Mouse (Mus musculus) forebrain, embryonic 11.5 days (tissue): ENCODE results near the gene Reep3. TPM values are rescaled to one million over a fixed set of nuclear protein-coding genes. Genes with fewer than 3 reads are reported as not detected.

Experiments
- ATAC-seq: fragments of 200-750 bp; cut with Nextera tagmentation; replicated peaks from 2 replicates; pipeline ENCODE4 v1.8.0; 2017; ENCODE audit warnings: moderate TSS enrichment; ENCODE audit not compliant: low FRiP score
- DNase-seq: peaks from one replicate; pipeline ENCODE4 v3.0.0-alpha.2; 2017; ENCODE audit warnings: low spot score
- H3K27ac ChIP-seq: fragments of 300-500 bp; sonication (generic); 2 replicates; pipeline ENCODE4 v1.5.1; 2014; ENCODE audit warnings: low read depth, low read length
- H3K27me3 ChIP-seq: fragments of 300-500 bp; sonication (generic); 2 replicates; pipeline ENCODE4 v1.6.1; 2014; ENCODE audit warnings: mild to moderate bottlenecking, low read length, mixed read lengths; ENCODE audit not compliant: control insufficient read depth, insufficient read depth
- H3K36me3 ChIP-seq: fragments of 300-500 bp; sonication (generic); 2 replicates; pipeline ENCODE4 v1.6.1; 2014; ENCODE audit warnings: mild to moderate bottlenecking, low read length, moderate library complexity, mixed read lengths; ENCODE audit not compliant: control insufficient read depth, insufficient read depth
- H3K4me1 ChIP-seq: fragments of 300-500 bp; sonication (generic); replicated peaks from 2 replicates; pipeline ENCODE4 v1.6.1; 2014; ENCODE audit warnings: low read length, mixed read lengths; ENCODE audit not compliant: control insufficient read depth, insufficient read depth
- H3K4me2 ChIP-seq: fragments of 300-500 bp; sonication (generic); 2 replicates; pipeline ENCODE4 v1.6.1; 2014; ENCODE audit warnings: low read depth, mild to moderate bottlenecking, low read length, moderate library complexity, mixed read lengths; ENCODE audit not compliant: severe bottlenecking
- H3K4me3 ChIP-seq: fragments of 300-500 bp; sonication (generic); 2 replicates; pipeline ENCODE4 v1.5.1; 2014; ENCODE audit warnings: low read depth, low read length
- H3K9ac ChIP-seq: fragments of 300-500 bp; sonication (generic); 2 replicates; pipeline ENCODE4 v1.6.1; 2014; ENCODE audit warnings: low read length
- H3K9me3 ChIP-seq: fragments of 300-500 bp; sonication (generic); 2 replicates; pipeline ENCODE4 v1.6.1; 2016; ENCODE audit warnings: low read length, mixed read lengths; ENCODE audit not compliant: control insufficient read depth
- WGBS: fragments of 180-500 bp; shearing (Covaris S2); extraction: QIAGEN DNeasy Blood & Tissue Kit; methylation state at CpG from one replicate; pipeline ENCODE4 v1.1.7; 2014; 5-methylcytosine and 5-hydroxymethylcytosine counted together
- polyA plus RNA-seq: library from polyadenylated mRNA; unstranded; fragments of >200 nt; fragmentation: Nextera tagmentation; extraction: Ambion mirVana; gene quantifications from 2 replicates; pipeline ENCODE4 v1.2.1, GENCODE M21; 2014

The Reep3 gene
- polyA plus RNA-seq, 1 experiment from 2014 or later = 44.6 TPM

GRCm38 (mm10) chr10:67098408-67099050, 1.8 kb upstream of the Reep3 start:
- peak overlapping the region; percentile 17; the same call in 1 of the 2 replicates for H3K9ac ChIP-seq
- no peak overlapping the region for H3K27ac ChIP-seq
- no peaks in the 10 kb centered on the region for H3K9me3 ChIP-seq
- DNase-seq (no peak), ATAC-seq (no peak)
- peak overlapping the region; percentile 94 for H3K4me3 ChIP-seq
- peaks cover 18% of the 10 kb centered on the region; the same call in 1 of the 2 replicates for H3K4me1 ChIP-seq
- H3K27me3 ChIP-seq = no peaks in the 10 kb centered on the region
- H3K4me2 ChIP-seq = peak overlapping the region; percentile 74
- WGBS = 20% methylated on average over 7 of the region's 7 CpGs
- H3K36me3 ChIP-seq = no peaks in the 10 kb centered on the region

- Histone ChIP-seq H3K36me3 (no peaks in the 10 kb centered on the region), H3K27ac (peak overlapping the region; percentile 99), H3K4me3 (peak overlapping the region; percentile 94), H3K4me2 (peak overlapping the region; percentile 74), H3K27me3 (no peaks in the 10 kb centered on the region), H3K4me1 (peaks cover 18% of the 10 kb centered on the region; the same call in 1 of the 2 replicates), H3K9me3 (no peaks in the 10 kb centered on the region), H3K9ac (peak overlapping the region; percentile 98)
- 2% methylated on average over 15 of the region's 15 CpGs for WGBS
- DNase-seq (no peak), ATAC-seq (no peak)
Observed at GRCm38 (mm10) chr10:67097437-67098150, 849 bp upstream of the Reep3 start.

- no peaks in the 10 kb centered on the region for H3K9me3 ChIP-seq
- peak within 1 kb of the TSS; percentile 99 for H3K27ac ChIP-seq
- no peaks in the 10 kb centered on the region for H3K27me3 ChIP-seq
- H3K4me1 ChIP-seq = peaks cover 18% of the 10 kb centered on the region; the same call in 1 of the 2 replicates
- ATAC-seq = peak; percentile 92
- under 1% methylated on average over 70 of the region's 73 CpGs for WGBS
- H3K4me3 ChIP-seq = peak within 1 kb of the TSS; percentile 94
- no peaks in the 10 kb centered on the region for H3K36me3 ChIP-seq
- H3K4me2 ChIP-seq = peak within 1 kb of the TSS; percentile 74
- H3K9ac ChIP-seq = peak within 1 kb of the TSS; percentile 98
- peak; percentile 91 for DNase-seq
Observed at GRCm38 (mm10) chr10:67095798-67096620, 736 bp downstream of the Reep3 start, which contains the start of gene Jmjd1c. TSS of gene Jmjd1c (plus strand) at chr10:67096125.

- ATAC-seq (no peak), DNase-seq (no peak)
- no peak overlapping the region for H3K4me2 ChIP-seq
- no peak overlapping the region for H3K4me3 ChIP-seq
- no peak overlapping the region for H3K27ac ChIP-seq
- no peaks in the 10 kb centered on the region for H3K9me3 ChIP-seq
- 87% methylated on average over 7 of the region's 7 CpGs for WGBS
- no peaks in the 10 kb centered on the region for H3K27me3 ChIP-seq
- peaks cover 16% of the 10 kb centered on the region; the same call in 1 of the 2 replicates for H3K4me1 ChIP-seq
- H3K36me3 ChIP-seq = no peaks in the 10 kb centered on the region
- no peak overlapping the region for H3K9ac ChIP-seq
Observed at GRCm38 (mm10) chr10:67094922-67095321, 1.8 kb downstream of the Reep3 start.

GRCm38 (mm10) chr10:67090611-67091010, 6.1 kb downstream of the Reep3 start:
- H3K27ac ChIP-seq = no peak overlapping the region
- no peaks in the 10 kb centered on the region for H3K27me3 ChIP-seq
- H3K9me3 ChIP-seq = no peaks in the 10 kb centered on the region
- 95% methylated on average over 4 of the region's 4 CpGs for WGBS
- H3K4me2 ChIP-seq = no peak overlapping the region
- no peak overlapping the region for H3K9ac ChIP-seq
- H3K4me1 ChIP-seq = 0 out of 2 replicates have a peak, but pooled peaks cover 3% of the 10 kb centered on the region
- ATAC-seq (no peak), DNase-seq (no peak)
- H3K36me3 ChIP-seq = no peaks in the 10 kb centered on the region
- H3K4me3 ChIP-seq = no peak overlapping the region

- Histone ChIP-seq H3K4me1 (no peaks in the 10 kb centered on the region), H3K9me3 (no peaks in the 10 kb centered on the region), H3K4me2 (no peak overlapping the region), H3K36me3 (no peaks in the 10 kb centered on the region), H3K27ac (no peak overlapping the region), H3K27me3 (no peaks in the 10 kb centered on the region), H3K4me3 (no peak overlapping the region), H3K9ac (no peak overlapping the region)
- DNase-seq (no peak), ATAC-seq (no peak)
- WGBS = 94% methylated on average over 5 of the region's 5 CpGs
Observed at GRCm38 (mm10) chr10:67087447-67088226, 9.1 kb downstream of the Reep3 start.

GRCm38 (mm10) chr10:67085916-67086315, 10.8 kb downstream of the Reep3 start:
- Histone ChIP-seq H3K27me3 (no peaks in the 10 kb centered on the region), H3K9ac (no peak overlapping the region), H3K27ac (no peak overlapping the region), H3K4me3 (no peak overlapping the region), H3K4me2 (no peak overlapping the region), H3K36me3 (no peaks in the 10 kb centered on the region), H3K9me3 (no peaks in the 10 kb centered on the region), H3K4me1 (no peaks in the 10 kb centered on the region)
- DNase-seq (no peak), ATAC-seq (no peak)
- WGBS = 94% methylated on average over 7 of the region's 7 CpGs

GRCm38 (mm10) chr10:67085124-67085523, 11.6 kb downstream of the Reep3 start:
- no peak for ATAC-seq
- WGBS = 91% methylated on average over 10 of the region's 10 CpGs
- Histone ChIP-seq H3K27ac (no peak overlapping the region), H3K9ac (no peak overlapping the region), H3K4me1 (no peaks in the 10 kb centered on the region), H3K36me3 (no peaks in the 10 kb centered on the region), H3K27me3 (no peaks in the 10 kb centered on the region), H3K9me3 (no peaks in the 10 kb centered on the region), H3K4me3 (no peak overlapping the region), H3K4me2 (no peak overlapping the region)
- no peak for DNase-seq
